ENCODE assay signal across 10 mouse cellular contexts in the genomic region with DNA sequence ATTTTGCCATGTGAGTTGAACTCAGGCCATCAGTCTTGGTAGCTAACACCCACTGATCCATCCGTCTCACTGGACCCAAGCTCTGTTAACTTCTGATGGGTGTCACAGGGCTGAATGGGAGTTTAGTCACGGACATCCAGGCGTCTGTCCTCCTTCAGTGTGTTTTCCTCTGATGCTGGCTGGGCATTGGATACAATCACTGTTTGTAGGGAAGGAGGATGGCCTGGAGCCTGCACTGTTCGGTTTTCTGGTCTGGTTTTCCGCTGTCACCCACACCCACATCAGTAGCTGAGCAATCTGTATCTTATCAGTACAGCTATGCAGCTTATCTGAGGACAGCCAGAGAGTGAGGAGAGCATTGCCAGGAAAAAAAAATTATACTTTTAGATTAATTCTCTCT.
DNase-seq lines count a peak whose midpoint lies in the region; ATAC-seq and TF ChIP-seq lines count a peak whose summit lies in the region.
"Had no signal": no experiment of that assay in that cellular context is flagged by ENCODE, and none has a peak within 500 bp of the region (broad histone marks: within the 10 kb centered on the region; RNA-seq: fewer than 3 reads in every experiment).

No protein-coding gene starts in this region.

- no peak overlapping the region for H3K9ac ChIP-seq in heart, embryonic 14.5 days (ENCODE audit: low read length)
- no peak overlapping the region for H3K9ac ChIP-seq in kidney, embryonic 15.5 days
- H3K9ac ChIP-seq in midbrain, postnatal 0 days (replicated peaks; ENCODE audit: low read length, poor library complexity, severe bottlenecking): no peak overlapping the region
- H3K9ac ChIP-seq: liver, embryonic 13.5 days had no signal

- TF ChIP-seq CTCF in midbrain, postnatal 0 days (IDR thresholded peaks at IDR 0.05): no peak

- ATAC-seq in heart, embryonic 14.5 days (ENCODE audit: insufficient number of reproducible peaks, insufficient read depth, low FRiP score, low read depth): peak; percentile 64; the same call in 1 of the 2 replicates
- peak; percentile 83; the same call in 1 of the 2 replicates for ATAC-seq in kidney, embryonic 15.5 days (replicated peaks; ENCODE audit: low FRiP score)
- ATAC-seq in midbrain, postnatal 0 days (ENCODE audit: low FRiP score): peak; percentile 54; the same call in 1 of the 2 replicates
- no peak for ATAC-seq in erythroblast, adult 5-6 weeks (replicated peaks; ENCODE audit: low FRiP score, poor library complexity, severe bottlenecking)

- peak overlapping the region; percentile 66 to 69 for H3K27ac ChIP-seq in heart, embryonic 14.5 days (replicated peaks in 1 of 2; ENCODE audit: control insufficient read depth in 1 of 2, insufficient read depth in 1 of 2, low read depth in 2 of 2, low read length in 2 of 2)
- H3K27ac ChIP-seq in kidney, embryonic 15.5 days: peak overlapping the region; percentile 85
- H3K27ac ChIP-seq in midbrain, postnatal 0 days (ENCODE audit: low read depth, low read length): no peak overlapping the region
- H3K27ac ChIP-seq: liver, embryonic 13.5 days had no signal

- 19% methylated on average over 5 of the region's 5 CpGs for WGBS in heart, embryonic 14.5 days
- WGBS in kidney, embryonic 15.5 days: 56% methylated on average over 5 of the region's 5 CpGs
- 56% methylated on average over 5 of the region's 5 CpGs for WGBS in midbrain, postnatal 0 days

- no peaks in the 10 kb centered on the region for H3K9me3 ChIP-seq in heart, embryonic 14.5 days (ENCODE audit: control insufficient read depth, low read length)
- no peaks in the 10 kb centered on the region for H3K9me3 ChIP-seq in kidney, embryonic 15.5 days (replicated peaks)
- no peaks in the 10 kb centered on the region for H3K9me3 ChIP-seq in midbrain, postnatal 0 days (ENCODE audit: low read length)
- H3K9me3 ChIP-seq: liver, embryonic 13.5 days had no signal

- peak; percentile 8 to 22 for DNase-seq in layer of hippocampus, postnatal 10 days (ENCODE audit: low spot score in 2 of 2)
- no peak for DNase-seq in layer of hippocampus, adult 18-20 months (ENCODE audit: low spot score in 2 of 2)
- DNase-seq in midbrain, postnatal 0 days (ENCODE audit: low spot score): peak; percentile 16
- no peak for DNase-seq in neural tube, embryonic 10.5 days (ENCODE audit: extremely low spot score, low spot score)
- DNase-seq in thymus, postnatal 10 days (ENCODE audit: low spot score in 2 of 2): no peak
- DNase-seq: liver, embryonic 13.5 days had no signal

- no peak overlapping the region for H3K4me3 ChIP-seq in heart, embryonic 14.5 days (ENCODE audit: control insufficient read depth in 1 of 2, insufficient read depth in 1 of 2, low read depth in 1 of 2, low read length in 2 of 2)
- H3K4me3 ChIP-seq in kidney, embryonic 15.5 days (replicated peaks): no peak overlapping the region
- no peak overlapping the region for H3K4me3 ChIP-seq in midbrain, postnatal 0 days (ENCODE audit: low read depth, low read length)
- H3K4me3 ChIP-seq: liver, embryonic 13.5 days had no signal

- peak overlapping the region; percentile 45 for H3K4me2 ChIP-seq in heart, embryonic 14.5 days (ENCODE audit: low read length)
- H3K4me2 ChIP-seq in kidney, embryonic 15.5 days: no peak overlapping the region
- no peak overlapping the region for H3K4me2 ChIP-seq in midbrain, postnatal 0 days (ENCODE audit: low read depth, low read length, poor library complexity, severe bottlenecking)
- H3K4me2 ChIP-seq: liver, embryonic 13.5 days had no signal

- peaks cover 4 to 12% of the 10 kb centered on the region in 2 experiments for H3K4me1 ChIP-seq in heart, embryonic 14.5 days (ENCODE audit: control insufficient read depth in 2 of 2, insufficient read depth in 2 of 2, low read length in 2 of 2)
- H3K4me1 ChIP-seq in kidney, embryonic 15.5 days: no peaks in the 10 kb centered on the region
- H3K4me1 ChIP-seq in midbrain, postnatal 0 days (ENCODE audit: insufficient read depth, low read length): no peaks in the 10 kb centered on the region
- H3K4me1 ChIP-seq: liver, embryonic 13.5 days had no signal

- H3K27me3 ChIP-seq in heart, embryonic 14.5 days (ENCODE audit: control insufficient read depth, insufficient read depth, low read length): no peaks in the 10 kb centered on the region
- no peaks in the 10 kb centered on the region for H3K27me3 ChIP-seq in kidney, embryonic 15.5 days
- H3K27me3 ChIP-seq in midbrain, postnatal 0 days (ENCODE audit: insufficient read depth, low read length): no peaks in the 10 kb centered on the region
- H3K27me3 ChIP-seq: liver, embryonic 13.5 days had no signal

- no peaks in the 10 kb centered on the region for H3K36me3 ChIP-seq in heart, embryonic 14.5 days (ENCODE audit: control insufficient read depth, insufficient read depth, low read length)
- no peaks in the 10 kb centered on the region for H3K36me3 ChIP-seq in kidney, embryonic 15.5 days
- no peaks in the 10 kb centered on the region for H3K36me3 ChIP-seq in midbrain, postnatal 0 days (ENCODE audit: insufficient read depth, low read length)
- H3K36me3 ChIP-seq: G1E; liver, embryonic 13.5 days had no signal

Comparison
In these comparisons a context has a peak if more than half of its experiments do, and no peak if none do; other contexts are left out.
1. DNase-seq: peak in layer of hippocampus, postnatal 10 days (2 of 2) and midbrain, postnatal 0 days (single experiment); none in layer of hippocampus, adult 18-20 months (0 of 2), neural tube, embryonic 10.5 days (single experiment) and thymus, postnatal 10 days (0 of 2).